Mouse (Mus musculus) spleen, embryonic (tissue): Measurements from ENCODE around the gene Zscan25.
"Not testable (repeated sequence)": the region's sequence is repeated elsewhere in the genome, so short reads cannot be mapped to it uniquely, and the experiment has no call there.

Experiments used
- CTCF ChIA-PET: fragments of 350-600 bp; sonication (Branson Sonifier 250); formaldehyde crosslinking; loops from one replicate; lab custom pipeline; 2022; lab: Charles Lee

Gene Zscan25

GRCm38 (mm10) chr5:145280371-145281143 is at the start of gene Zscan25:
Zscan25 (plus strand) TSS chr5:145280500.
- CTCF ChIA-PET = interaction anchor here (0.6 kb wide), 1 partner anchor 1689 kb away, joined by 4 read pairs; no protein-coding TSS in a partner anchor

- CTCF ChIA-PET = interaction anchor here (0.5 to 0.7 kb wide), 2 partner anchors 26 to 82 kb away, joined by 3 to 7 read pairs; partner anchors contain the start of gene Zkscan5
These were observed 49.7 kb upstream of the Zscan25 start for GRCm38 (mm10) chr5:145230641-145231040.

GRCm38 (mm10) chr5:145231367-145231871 is 48.9 kb upstream of the Zscan25 start, which contains the start of gene Zfp655:
Zfp655 (plus strand) TSS chr5:145231715.
- CTCF ChIA-PET = no interaction called here

GRCm38 (mm10) chr5:145231893-145232411 is 48.3 kb upstream of the Zscan25 start:
- CTCF ChIA-PET = no interaction called here

GRCm38 (mm10) chr5:145234636-145235035 is 45.7 kb upstream of the Zscan25 start:
- CTCF ChIA-PET = no interaction called here

- CTCF ChIA-PET = no interaction called here
These were observed 30.8 kb upstream of the Zscan25 start for GRCm38 (mm10) chr5:145249520-145249919.

- CTCF ChIA-PET = not testable (repeated sequence)
These were observed 6.7 kb upstream of the Zscan25 start for GRCm38 (mm10) chr5:145273568-145273967.

- CTCF ChIA-PET = no interaction called here
These were observed 352 bp upstream of the Zscan25 start for GRCm38 (mm10) chr5:145279948-145280347.

- CTCF ChIA-PET = no interaction called here
These were observed 8.1 kb downstream of the Zscan25 start for GRCm38 (mm10) chr5:145288382-145288781.

GRCm38 (mm10) chr5:145290697-145291096 is 10.4 kb downstream of the Zscan25 start:
- CTCF ChIA-PET = no interaction called here

GRCm38 (mm10) chr5:145292398-145292797 is 12.1 kb downstream of the Zscan25 start:
- CTCF ChIA-PET = no interaction called here

- CTCF ChIA-PET = no interaction called here
These were observed 20.2 kb downstream of the Zscan25 start for GRCm38 (mm10) chr5:145300469-145300868.

- CTCF ChIA-PET = not testable (repeated sequence)
These were observed 21.5 kb downstream of the Zscan25 start for GRCm38 (mm10) chr5:145301796-145302195.

- CTCF ChIA-PET = no interaction called here
These were observed 22.1 kb downstream of the Zscan25 start for GRCm38 (mm10) chr5:145302424-145302823.

- CTCF ChIA-PET = not testable (repeated sequence)
These were observed 26.7 kb downstream of the Zscan25 start for GRCm38 (mm10) chr5:145306953-145307352.

GRCm38 (mm10) chr5:145307811-145308210 is 27.5 kb downstream of the Zscan25 start:
- CTCF ChIA-PET = not testable (repeated sequence)

- CTCF ChIA-PET = no interaction called here
These were observed 33.5 kb downstream of the Zscan25 start for GRCm38 (mm10) chr5:145313845-145314244.

GRCm38 (mm10) chr5:145317141-145317540 is 36.8 kb downstream of the Zscan25 start:
- CTCF ChIA-PET = no interaction called here

GRCm38 (mm10) chr5:145338756-145339155 is 58.5 kb downstream of the Zscan25 start:
- CTCF ChIA-PET = not testable (repeated sequence)
